Mouse (Mus musculus) stomach, embryonic 15.5 days (tissue): ENCODE measurements around the gene Rfx2. TPM values are rescaled to one million over a fixed set of nuclear protein-coding genes. Genes with fewer than 3 reads are reported as not detected.

Experiments
- ATAC-seq: fragments of 200-750 bp; cut with Nextera tagmentation; 2 replicates; pipeline ENCODE4 v1.8.0; 2017; ENCODE audit warnings: low read depth, moderate number of reproducible peaks, moderate TSS enrichment; ENCODE audit not compliant: insufficient read depth, low FRiP score
- H3K27ac ChIP-seq: fragments of 300-500 bp; sonication (generic); 2 replicates; pipeline ENCODE4 v1.5.1; 2015; ENCODE audit warnings: mild to moderate bottlenecking, inconsistent platforms
- H3K27me3 ChIP-seq: fragments of 300-500 bp; sonication (generic); replicated peaks from 2 replicates; pipeline ENCODE4 v1.6.1; 2015; ENCODE audit warnings: inconsistent platforms
- H3K36me3 ChIP-seq: fragments of 300-500 bp; sonication (generic); 2 replicates; pipeline ENCODE4 v1.6.1; 2015; ENCODE audit warnings: inconsistent platforms
- H3K4me1 ChIP-seq: fragments of 300-500 bp; sonication (generic); 2 replicates; pipeline ENCODE4 v1.6.1; 2015; ENCODE audit warnings: inconsistent platforms
- H3K4me2 ChIP-seq: fragments of 300-500 bp; sonication (generic); 2 replicates; pipeline ENCODE4 v1.6.1; 2015; ENCODE audit warnings: mild to moderate bottlenecking, inconsistent platforms
- H3K4me3 ChIP-seq: fragments of 300-500 bp; sonication (generic); replicated peaks from 2 replicates; pipeline ENCODE4 v1.5.1; 2015; ENCODE audit warnings: inconsistent platforms
- H3K9ac ChIP-seq: fragments of 300-500 bp; sonication (generic); 2 replicates; pipeline ENCODE4 v1.6.1; 2015; ENCODE audit warnings: inconsistent platforms
- H3K9me3 ChIP-seq: fragments of 300-500 bp; sonication (generic); 2 replicates; pipeline ENCODE4 v1.6.1; 2016; ENCODE audit warnings: inconsistent platforms
- WGBS: fragments of 180-500 bp; shearing (Covaris S2); methylation state at CpG from one replicate; pipeline ENCODE4 v1.1.7; 2015; 5-methylcytosine and 5-hydroxymethylcytosine counted together
- polyA plus RNA-seq: library from polyadenylated mRNA; unstranded; fragments of >200 nt; fragmentation: Nextera tagmentation; extraction: Ambion mirVana; gene quantifications from 2 replicates; pipeline ENCODE4 v1.2.1, GENCODE M21; 2015

Gene Rfx2
- polyA plus RNA-seq, 1 experiment from 2014 or later, result 6.6 TPM

GRCm38 (mm10) chr17:56777568-56777967, 53.2 kb downstream of the Rfx2 start:
- H3K36me3 ChIP-seq, result 0 out of 2 replicates have a peak, but pooled peaks cover 9% of the 10 kb centered on the region
- H3K27me3 ChIP-seq, result no peaks in the 10 kb centered on the region
- WGBS, result 92% methylated on average over 11 of the region's 11 CpGs
- no peaks in the 10 kb centered on the region for H3K9me3 ChIP-seq
- H3K4me1 ChIP-seq, result peaks cover 11% of the 10 kb centered on the region; the same call in 1 of the 2 replicates
- no peak overlapping the region for H3K9ac ChIP-seq
- H3K4me3 ChIP-seq, result no peak overlapping the region
- ATAC-seq, result no peak
- no peak overlapping the region for H3K4me2 ChIP-seq
- no peak overlapping the region for H3K27ac ChIP-seq

- H3K36me3 ChIP-seq, result peaks cover 37% of the 10 kb centered on the region
- H3K27me3 ChIP-seq, result no peaks in the 10 kb centered on the region
- no peaks in the 10 kb centered on the region for H3K9me3 ChIP-seq
- H3K27ac ChIP-seq, result no peak within 1 kb of the TSS
- no peak within 1 kb of the TSS for H3K4me3 ChIP-seq
- peaks cover 5% of the 10 kb centered on the region for H3K4me1 ChIP-seq
- no peak within 1 kb of the TSS for H3K4me2 ChIP-seq
- no peak for ATAC-seq
- WGBS, result 89% methylated on average over 5 of the region's 5 CpGs
- no peak within 1 kb of the TSS for H3K9ac ChIP-seq
These were observed 60.9 kb downstream of the Rfx2 start, which contains the start of gene Prr22 for GRCm38 (mm10) chr17:56769950-56770349. TSS of gene Prr22 (plus strand) at chr17:56770250.

GRCm38 (mm10) chr17:56768941-56769340, 61.9 kb downstream of the Rfx2 start:
- Histone ChIP-seq H3K4me2 (no peak overlapping the region), H3K9ac (no peak overlapping the region)

GRCm38 (mm10) chr17:56767531-56768135, 63.2 kb downstream of the Rfx2 start:
- no peak for ATAC-seq
- 92% methylated on average over 29 of the region's 29 CpGs for WGBS
- Histone ChIP-seq H3K9me3 (no peaks in the 10 kb centered on the region), H3K4me1 (peaks cover 14% of the 10 kb centered on the region), H3K9ac (no peak overlapping the region), H3K4me2 (no peak overlapping the region), H3K4me3 (no peak overlapping the region), H3K27ac (no peak overlapping the region), H3K36me3 (peaks cover 37% of the 10 kb centered on the region), H3K27me3 (no peaks in the 10 kb centered on the region)

More at GRCm38 (mm10) chr17:56768941-56769340, 61.9 kb downstream of the Rfx2 start:
- no peak for ATAC-seq
- H3K9me3 ChIP-seq, result no peaks in the 10 kb centered on the region
- no peaks in the 10 kb centered on the region for H3K27me3 ChIP-seq
- H3K4me1 ChIP-seq, result peaks cover 8% of the 10 kb centered on the region
- H3K27ac ChIP-seq, result no peak overlapping the region
- H3K36me3 ChIP-seq, result peaks cover 37% of the 10 kb centered on the region
- 88% methylated on average over 11 of the region's 11 CpGs for WGBS
- no peak overlapping the region for H3K4me3 ChIP-seq

- H3K9me3 ChIP-seq, result no peaks in the 10 kb centered on the region
- peaks cover 20% of the 10 kb centered on the region for H3K4me1 ChIP-seq
- H3K4me2 ChIP-seq, result no peak overlapping the region
- H3K27ac ChIP-seq, result no peak overlapping the region
- no peaks in the 10 kb centered on the region for H3K27me3 ChIP-seq
- no peak overlapping the region for H3K9ac ChIP-seq
- no peak for ATAC-seq
- peaks cover 37% of the 10 kb centered on the region for H3K36me3 ChIP-seq
- no peak overlapping the region for H3K4me3 ChIP-seq
- 96% methylated on average over 27 of the region's 27 CpGs for WGBS
These were observed 64.0 kb downstream of the Rfx2 start for GRCm38 (mm10) chr17:56766631-56767405.

- ATAC-seq, result no peak
- Histone ChIP-seq H3K9ac (0 out of 2 replicates have a peak overlapping the region, but pooled peaks have one; percentile 16), H3K36me3 (peaks cover 35% of the 10 kb centered on the region), H3K4me1 (peaks cover 27% of the 10 kb centered on the region), H3K4me2 (peak overlapping the region; percentile 68), H3K9me3 (no peaks in the 10 kb centered on the region), H3K4me3 (peak overlapping the region; percentile 64), H3K27ac (peak overlapping the region; percentile 96; the same call in 1 of the 2 replicates), H3K27me3 (no peaks in the 10 kb centered on the region)
- WGBS, result 53% methylated on average over 12 of the region's 12 CpGs
These were observed 65.4 kb downstream of the Rfx2 start for GRCm38 (mm10) chr17:56765431-56765830.

- ATAC-seq, result peak; percentile 76
These were observed 66.1 kb downstream of the Rfx2 start, which contains the start of gene Dus3l for GRCm38 (mm10) chr17:56764474-56765354. TSS of gene Dus3l (plus strand) at chr17:56764757.

GRCm38 (mm10) chr17:56763741-56764250, 67.0 kb downstream of the Rfx2 start:
- Histone ChIP-seq H3K4me2 (peak overlapping the region; percentile 68), H3K9me3 (no peaks in the 10 kb centered on the region), H3K4me1 (peaks cover 27% of the 10 kb centered on the region), H3K27ac (peak overlapping the region; percentile 96), H3K9ac (no peak overlapping the region), H3K36me3 (peaks cover 20% of the 10 kb centered on the region), H3K27me3 (no peaks in the 10 kb centered on the region), H3K4me3 (peak overlapping the region; percentile 64)
- no peak for ATAC-seq
- 74% methylated on average over 8 of the region's 8 CpGs for WGBS

More at GRCm38 (mm10) chr17:56764474-56765354, 66.1 kb downstream of the Rfx2 start, which contains the start of gene Dus3l:
- Histone ChIP-seq H3K27ac (peak within 1 kb of the TSS; percentile 96), H3K4me3 (peak within 1 kb of the TSS; percentile 64), H3K27me3 (no peaks in the 10 kb centered on the region), H3K9ac (peak within 1 kb of the TSS; percentile 57), H3K9me3 (no peaks in the 10 kb centered on the region), H3K4me1 (peaks cover 27% of the 10 kb centered on the region), H3K4me2 (peak within 1 kb of the TSS; percentile 68), H3K36me3 (peaks cover 29% of the 10 kb centered on the region)
- 1% methylated on average over 55 of the region's 58 CpGs for WGBS

- H3K9ac ChIP-seq, result no peak overlapping the region
- peak overlapping the region; percentile 88 for H3K27ac ChIP-seq
- peaks cover 31% of the 10 kb centered on the region for H3K4me1 ChIP-seq
- 0 out of 2 replicates have a peak, but pooled peaks cover 4% of the 10 kb centered on the region for H3K27me3 ChIP-seq
- H3K36me3 ChIP-seq, result peaks cover 12% of the 10 kb centered on the region
- H3K4me3 ChIP-seq, result no peak overlapping the region; the same call in 1 of the 2 replicates
- H3K4me2 ChIP-seq, result peak overlapping the region; percentile 90
- H3K9me3 ChIP-seq, result no peaks in the 10 kb centered on the region
- whole genome bisulfite sequencing, result 38% methylated on average over 27 of the region's 27 CpGs
- no peak for ATAC-seq
These were observed 67.8 kb downstream of the Rfx2 start for GRCm38 (mm10) chr17:56762769-56763731.

GRCm38 (mm10) chr17:56761991-56762410, 68.8 kb downstream of the Rfx2 start:
- peaks cover 39% of the 10 kb centered on the region for H3K4me1 ChIP-seq
- no peaks in the 10 kb centered on the region for H3K9me3 ChIP-seq
- H3K4me2 ChIP-seq, result peak overlapping the region; percentile 90
- ATAC-seq, result peak; percentile 58
- H3K27me3 ChIP-seq, result 0 out of 2 replicates have a peak, but pooled peaks cover 4% of the 10 kb centered on the region
- H3K4me3 ChIP-seq, result peak overlapping the region; percentile 53
- peaks cover 6% of the 10 kb centered on the region for H3K36me3 ChIP-seq
- peak overlapping the region; percentile 50 for H3K9ac ChIP-seq
- H3K27ac ChIP-seq, result peak overlapping the region; percentile 88
- under 1% methylated on average over 28 of the region's 28 CpGs for WGBS
